Mouse (Mus musculus): ENCODE measurements around the gene Polr2g. TPM values are rescaled to one million over a fixed set of nuclear protein-coding genes. Genes with fewer than 3 reads are reported as not detected.
"Not testable (repeated sequence)": the region's sequence is repeated elsewhere in the genome, so short reads cannot be mapped to it uniquely, and the experiment has no call there.

Gene Polr2g
- 147 and 159 TPM in 2 replicates for polyA plus RNA-seq (2015; fragmentation: Nextera tagmentation; extraction: Ambion mirVana)

DNA sequence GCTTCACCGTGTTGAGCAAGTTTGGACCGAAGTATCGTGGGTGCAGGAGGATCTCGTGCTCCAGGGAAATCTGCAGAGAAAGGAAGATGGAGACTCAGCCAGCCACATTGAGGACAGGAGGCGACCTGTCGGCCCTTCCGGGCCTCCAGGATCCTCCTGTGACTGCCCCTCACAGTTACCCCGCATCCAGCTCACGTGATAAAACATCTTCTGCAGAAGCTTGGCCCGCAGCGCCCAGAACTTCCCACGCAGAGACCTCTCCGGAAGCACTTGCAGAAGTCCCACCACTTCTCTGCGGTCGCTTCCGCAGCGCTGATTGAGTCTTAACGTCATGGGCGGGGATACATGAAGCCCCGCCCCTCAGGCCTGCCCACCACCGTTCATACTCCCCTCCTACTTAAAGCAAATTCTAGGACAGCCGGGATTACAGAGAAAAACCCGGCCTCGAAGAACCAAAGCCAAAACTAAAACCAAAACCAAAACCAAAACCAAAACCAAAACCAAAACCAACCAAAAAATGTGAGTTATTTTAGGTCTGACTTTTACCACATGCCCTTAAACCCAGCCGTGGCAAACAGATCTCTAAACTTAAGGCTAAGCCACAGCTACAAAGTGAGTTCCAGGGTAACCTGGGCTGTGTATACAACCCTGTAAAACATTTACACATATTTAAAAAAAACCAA lies at the start of gene Polr2g:
TSS of gene Polr2g (minus strand) at position 314 of the 683 bp plus-strand sequence.
- Histone ChIP-seq H3K36me3 (peaks cover 22% of the 10 kb centered on the region), H3K4me3 (peak within 1 kb of the TSS; percentile 80), H3K27ac (peak within 1 kb of the TSS; percentile 69), H3K4me1 (peaks cover 25% of the 10 kb centered on the region), H3K4me2 (peak within 1 kb of the TSS; percentile 85), H3K9ac (peak within 1 kb of the TSS; percentile 83), H3K27me3 (no peaks in the 10 kb centered on the region), H3K9me3 (no peaks in the 10 kb centered on the region)
- 1% methylated on average over 25 of the region's 25 CpGs for WGBS
- peak; percentile 73 for ATAC-seq (ENCODE audit: borderline replicate concordance, extremely low read depth, low FRiP score, low TSS enrichment)

DNA sequence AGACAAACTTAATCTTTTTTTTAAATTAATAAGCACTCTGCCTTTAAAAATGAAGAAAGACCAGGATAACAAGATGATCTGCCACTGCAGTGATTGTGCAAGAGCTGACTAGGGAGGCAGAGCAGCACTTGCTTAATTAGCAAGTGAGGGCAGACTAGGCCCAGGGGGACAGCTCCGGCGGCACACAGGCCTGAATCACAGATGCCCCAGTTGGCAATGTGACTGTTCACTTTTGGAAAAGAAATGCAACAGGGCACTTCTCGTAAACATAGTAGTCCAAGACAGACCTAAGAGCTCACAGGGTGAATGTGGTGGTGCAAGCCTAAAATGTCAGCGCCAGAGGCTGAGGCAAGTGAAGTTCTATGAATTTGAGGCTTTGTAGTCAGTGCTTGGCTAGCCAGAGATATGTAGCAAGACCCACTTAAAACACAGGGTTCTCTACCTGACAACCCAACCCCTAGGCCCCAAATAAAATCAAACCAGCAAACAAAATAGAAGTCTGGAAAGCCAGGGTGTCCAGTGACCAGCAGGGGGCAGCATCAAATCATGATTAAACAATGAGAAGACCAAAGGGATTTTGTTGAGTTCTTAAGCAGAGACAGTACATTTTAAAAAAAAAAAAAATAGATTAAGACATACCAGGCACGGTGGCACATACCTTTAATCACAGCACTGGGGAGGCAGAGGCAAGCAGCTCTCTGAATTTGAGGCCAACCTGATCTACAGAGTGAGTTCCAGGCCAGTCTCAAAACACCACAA lies 46.2 kb upstream of the Polr2g start:
- H3K36me3 ChIP-seq: peaks cover 28% of the 10 kb centered on the region

DNA sequence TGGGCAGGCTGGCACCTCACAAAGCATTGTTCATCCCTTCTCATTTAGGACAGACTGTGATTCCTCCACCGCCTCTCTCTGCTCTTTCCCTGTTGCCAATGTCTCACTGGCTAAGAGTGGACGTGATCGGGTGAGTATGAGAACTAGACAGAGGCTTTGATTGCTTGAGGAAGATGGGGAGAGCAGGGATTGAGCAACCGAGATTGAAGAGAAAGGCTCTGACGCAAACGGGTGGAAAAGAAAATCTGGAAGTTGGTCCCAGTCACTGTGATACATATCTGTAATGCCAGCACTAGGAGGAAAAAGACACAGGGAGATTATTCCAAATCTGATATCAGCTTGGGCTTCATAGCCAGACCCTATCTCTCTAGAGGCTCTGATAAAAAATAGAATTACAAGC lies 44.6 kb upstream of the Polr2g start:
- Histone ChIP-seq H3K9ac (no peak overlapping the region), H3K9me3 (no peaks in the 10 kb centered on the region), H3K36me3 (peaks cover 24% of the 10 kb centered on the region), H3K27me3 (no peaks in the 10 kb centered on the region), H3K4me2 (no peak overlapping the region), H3K4me3 (no peak overlapping the region), H3K27ac (no peak overlapping the region), H3K4me1 (peaks cover 23% of the 10 kb centered on the region)
- no peak for ATAC-seq (ENCODE audit: borderline replicate concordance, extremely low read depth, low FRiP score, low TSS enrichment)
- 83% methylated on average over 6 of the region's 6 CpGs for WGBS

More for the DNA sequence above, 46.2 kb upstream of the Polr2g start:
- no peak overlapping the region for H3K4me3 ChIP-seq
- no peak overlapping the region for H3K9ac ChIP-seq
- H3K4me2 ChIP-seq: no peak overlapping the region
- no peaks in the 10 kb centered on the region for H3K27me3 ChIP-seq
- 60% methylated on average over 5 of the region's 5 CpGs for WGBS
- H3K9me3 ChIP-seq: no peaks in the 10 kb centered on the region
- peaks cover 10% of the 10 kb centered on the region for H3K4me1 ChIP-seq
- no peak for ATAC-seq (ENCODE audit: borderline replicate concordance, extremely low read depth, low FRiP score, low TSS enrichment)
- no peak overlapping the region for H3K27ac ChIP-seq

DNA sequence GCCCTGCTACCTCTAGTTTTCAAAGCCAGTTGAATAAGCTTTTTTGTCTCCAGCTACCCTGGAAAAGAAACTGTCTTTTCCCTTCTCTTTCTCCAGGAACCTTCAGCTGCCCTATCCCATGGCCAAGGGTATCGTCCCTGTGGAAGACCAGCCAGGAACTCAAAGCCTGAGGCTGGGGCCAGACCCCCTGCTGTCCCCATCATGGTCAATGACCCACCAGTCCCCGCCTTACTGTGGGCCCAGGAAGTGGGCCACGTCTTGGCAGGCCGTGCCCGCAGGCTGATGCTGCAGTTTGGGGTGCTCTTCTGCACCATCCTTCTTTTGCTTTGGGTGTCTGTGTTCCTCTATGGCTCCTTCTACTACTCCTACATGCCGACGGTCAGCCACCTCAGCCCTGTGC lies 42.6 kb upstream of the Polr2g start:
- no peak overlapping the region for H3K27ac ChIP-seq
- peaks cover 23% of the 10 kb centered on the region for H3K4me1 ChIP-seq
- H3K4me2 ChIP-seq: peak overlapping the region; percentile 81
- no peaks in the 10 kb centered on the region for H3K9me3 ChIP-seq
- no peak for ATAC-seq (ENCODE audit: borderline replicate concordance, extremely low read depth, low FRiP score, low TSS enrichment)
- peak overlapping the region; percentile 48 for H3K9ac ChIP-seq
- no peaks in the 10 kb centered on the region for H3K27me3 ChIP-seq
- WGBS: 89% methylated on average over 7 of the region's 7 CpGs
- H3K4me3 ChIP-seq: peak overlapping the region; percentile 53
- peaks cover 9% of the 10 kb centered on the region for H3K36me3 ChIP-seq

DNA sequence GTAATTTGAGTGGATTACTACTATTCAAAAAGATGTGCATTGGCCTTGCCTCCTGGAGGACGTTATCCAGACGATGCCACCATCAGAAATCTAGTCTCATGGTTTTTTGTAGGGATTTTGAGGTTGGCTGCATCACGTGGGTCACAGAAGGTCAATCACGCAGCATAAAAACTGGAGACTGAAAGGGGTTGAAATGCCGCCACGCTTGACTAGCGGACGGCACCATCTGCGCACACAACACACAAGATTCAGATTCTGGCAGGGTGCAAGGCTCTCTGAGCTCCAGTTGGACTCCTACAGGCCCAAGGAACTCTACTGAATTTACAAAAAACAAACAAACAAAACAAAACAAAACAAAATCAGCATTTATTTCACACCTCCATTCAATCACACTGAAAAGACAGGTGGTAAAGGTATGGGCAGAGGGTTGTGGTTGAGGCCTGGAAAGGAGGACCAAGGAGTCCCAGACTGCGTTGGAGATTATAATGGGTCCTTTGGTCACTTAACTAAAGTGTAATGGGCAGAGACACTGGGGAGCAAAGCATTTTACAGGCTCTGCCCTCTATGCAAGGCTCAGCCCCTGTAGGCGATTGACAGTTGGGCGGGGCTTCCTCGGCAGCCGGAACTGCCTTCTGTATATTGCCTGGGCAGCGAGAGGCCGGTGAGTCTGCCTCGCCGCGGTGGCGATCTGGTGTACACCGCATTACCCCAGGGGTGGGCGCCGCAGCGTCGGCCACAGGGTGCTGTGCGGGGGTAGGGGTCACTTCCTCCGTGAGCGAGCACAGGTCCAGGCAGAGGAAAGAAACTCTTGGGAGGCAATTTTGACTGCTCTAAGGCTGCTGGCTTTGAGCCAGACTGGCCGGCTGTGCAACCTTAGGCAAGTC lies 41.8 kb upstream of the Polr2g start:
- WGBS: 27% methylated on average over 29 of the region's 29 CpGs
- Histone ChIP-seq H3K4me2 (peak overlapping the region; percentile 81), H3K4me1 (peaks cover 23% of the 10 kb centered on the region), H3K27me3 (no peaks in the 10 kb centered on the region), H3K9ac (peak overlapping the region; percentile 48), H3K9me3 (no peaks in the 10 kb centered on the region), H3K4me3 (peak overlapping the region; percentile 53), H3K27ac (no peak overlapping the region), H3K36me3 (0 out of 2 replicates have a peak, but pooled peaks cover 5% of the 10 kb centered on the region)
- ATAC-seq (ENCODE audit: borderline replicate concordance, extremely low read depth, low FRiP score, low TSS enrichment): peak; percentile 66; the same call in 1 of the 2 replicates

DNA sequence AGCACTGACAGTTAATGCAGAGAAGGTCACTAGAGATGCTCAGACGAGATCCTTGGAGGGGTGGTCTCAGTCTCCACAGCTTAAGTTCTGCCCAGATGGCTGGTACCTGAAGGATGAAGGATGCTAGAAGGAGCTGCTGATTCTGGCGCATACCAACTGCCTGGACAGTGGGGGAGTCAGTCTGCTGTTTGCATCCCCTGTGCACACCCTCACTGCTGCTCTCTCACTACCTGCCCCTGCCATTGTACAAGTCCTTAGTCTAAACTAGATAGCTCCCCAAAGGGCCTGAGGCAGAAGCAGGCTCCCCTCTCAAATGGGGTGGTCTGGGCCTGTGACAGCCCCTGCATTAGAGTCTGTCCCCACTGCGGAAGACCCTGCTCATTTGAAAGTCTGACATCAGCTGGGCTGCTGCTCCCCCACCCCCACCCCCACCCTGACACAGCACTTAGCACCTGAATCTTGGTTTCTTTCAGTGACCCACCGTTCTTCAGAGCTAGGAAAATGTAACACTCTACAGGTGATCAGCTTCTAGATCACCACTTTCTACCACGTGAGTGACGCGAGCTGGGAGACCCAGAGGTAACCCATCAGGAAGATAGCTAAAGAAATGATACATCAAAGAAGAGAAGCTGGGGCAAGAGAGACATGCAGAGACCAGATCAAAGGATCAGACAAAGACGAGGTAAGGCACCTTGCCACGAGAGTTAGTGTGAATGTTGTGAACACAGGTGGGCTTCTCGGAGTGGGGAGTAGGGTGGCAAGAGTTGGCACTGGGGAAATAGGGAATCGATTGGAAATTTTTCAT lies 40.9 kb upstream of the Polr2g start, which contains the start of gene Gng3:
TSS of gene Gng3 (minus strand) at position 92 of the 805 bp plus-strand sequence.
- 62% methylated on average over 11 of the region's 11 CpGs for WGBS
- peak within 1 kb of the TSS; percentile 86 for H3K4me2 ChIP-seq

DNA sequence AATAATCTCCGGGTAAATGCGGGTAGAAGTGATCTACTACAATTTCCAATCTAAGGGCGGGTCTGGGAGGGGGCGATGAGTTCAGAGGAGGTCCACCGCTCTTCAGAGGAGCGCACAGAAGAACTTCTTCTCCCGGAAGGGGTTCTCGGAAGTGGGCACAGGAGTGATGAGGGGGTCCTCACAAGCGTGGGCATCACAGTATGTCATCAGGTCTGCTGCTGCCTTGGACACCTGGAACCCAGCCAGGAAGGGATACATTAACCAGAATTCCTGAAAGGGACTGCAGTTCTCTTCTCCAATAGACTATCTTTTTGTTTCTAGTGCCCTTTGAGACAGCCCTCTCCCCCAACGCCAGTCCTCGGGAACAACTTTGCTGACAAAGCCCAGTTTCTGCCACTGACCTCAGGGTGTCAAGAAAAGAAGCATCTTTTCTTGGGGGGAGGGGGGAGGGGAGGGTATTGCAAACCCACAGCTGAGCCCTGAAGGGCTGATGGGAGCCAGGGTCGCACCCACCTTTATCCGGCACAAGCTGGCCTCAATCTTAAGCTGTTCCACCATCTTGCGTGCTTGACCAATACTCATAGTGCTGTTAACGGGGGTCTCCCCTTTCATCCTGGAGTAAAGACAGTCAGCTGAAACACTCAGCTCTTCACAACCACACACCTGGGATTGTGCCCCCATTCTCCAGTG lies 39.8 kb upstream of the Polr2g start:
- H3K9ac ChIP-seq: peak overlapping the region; percentile 72
- peak overlapping the region; percentile 98 for H3K27ac ChIP-seq
- H3K4me2 ChIP-seq: peak overlapping the region; percentile 86
- H3K36me3 ChIP-seq: peaks cover 23% of the 10 kb centered on the region
- H3K27me3 ChIP-seq: no peaks in the 10 kb centered on the region
- 15% methylated on average over 15 of the region's 15 CpGs for WGBS
- peak; percentile 16; the same call in 1 of the 2 replicates for ATAC-seq (ENCODE audit: borderline replicate concordance, extremely low read depth, low FRiP score, low TSS enrichment)
- H3K4me3 ChIP-seq: peak overlapping the region; percentile 59
- no peaks in the 10 kb centered on the region for H3K9me3 ChIP-seq
- H3K4me1 ChIP-seq: peaks cover 23% of the 10 kb centered on the region

More for the DNA sequence above, 40.9 kb upstream of the Polr2g start, which contains the start of gene Gng3:
- no peak for ATAC-seq (ENCODE audit: borderline replicate concordance, extremely low read depth, low FRiP score, low TSS enrichment)
- Histone ChIP-seq H3K36me3 (peaks cover 11% of the 10 kb centered on the region), H3K27ac (peak within 1 kb of the TSS; percentile 98), H3K9me3 (no peaks in the 10 kb centered on the region), H3K4me3 (peak within 1 kb of the TSS; percentile 59), H3K27me3 (no peaks in the 10 kb centered on the region), H3K4me1 (peaks cover 23% of the 10 kb centered on the region), H3K9ac (peak within 1 kb of the TSS; percentile 72)

DNA sequence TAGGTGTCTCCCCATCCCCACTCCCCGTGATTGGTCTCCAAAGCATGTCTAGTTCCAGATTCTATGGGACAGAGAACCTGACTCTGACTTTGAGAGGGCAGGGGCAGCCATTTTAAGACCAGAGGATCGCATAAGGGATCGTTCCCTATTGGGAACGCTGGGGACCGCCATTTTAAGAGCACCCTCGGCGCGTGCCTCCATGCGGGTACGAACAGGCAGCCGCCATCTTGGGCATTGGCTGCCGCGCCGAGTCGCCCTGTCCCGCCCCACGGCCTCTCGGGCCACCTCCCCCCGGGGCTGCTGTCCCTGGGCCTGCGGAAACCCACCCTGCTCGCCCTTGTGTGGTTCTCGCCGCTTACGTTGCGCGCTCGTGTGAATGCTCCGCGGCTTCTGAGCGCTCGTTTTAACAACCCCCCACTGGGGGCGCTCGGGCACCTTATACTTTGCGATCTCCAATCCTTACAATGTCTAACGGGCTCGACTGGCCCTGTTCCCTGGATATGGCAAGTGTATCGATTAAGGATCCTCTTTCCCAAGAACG lies 38.9 kb upstream of the Polr2g start, which contains the start of gene Bscl2:
TSS of gene Bscl2 (plus strand) at position 217 of the 541 bp plus-strand sequence.
- under 1% methylated on average over 37 of the region's 38 CpGs for WGBS
- peak within 1 kb of the TSS; percentile 86 for H3K4me2 ChIP-seq

DNA sequence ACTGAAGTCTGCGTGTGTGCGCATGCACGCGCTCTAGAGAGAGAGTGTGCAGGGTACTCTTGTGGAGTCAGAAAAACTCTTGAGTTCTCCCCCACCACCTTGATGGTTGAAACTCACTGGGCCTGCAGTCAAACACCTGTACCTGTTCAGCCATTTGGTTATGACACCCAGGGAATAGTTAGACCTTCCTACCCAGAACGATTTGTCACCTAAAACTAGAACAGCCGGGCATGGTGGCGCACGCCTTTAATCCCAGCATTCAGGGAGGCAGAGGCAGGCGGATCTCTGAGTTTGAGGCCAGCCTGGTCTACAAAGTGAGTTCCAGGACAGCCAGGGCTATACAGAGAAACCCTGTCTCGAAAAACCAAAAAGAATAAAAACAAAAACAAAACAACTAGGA lies 38.0 kb upstream of the Polr2g start:
- H3K9ac ChIP-seq; H3K27me3 ChIP-seq; H3K27ac ChIP-seq; H3K9me3 ChIP-seq; H3K4me2 ChIP-seq; H3K4me3 ChIP-seq; ATAC-seq (ENCODE audit: borderline replicate concordance, extremely low read depth, low FRiP score, low TSS enrichment): not testable (repeated sequence)
- Histone ChIP-seq H3K36me3 (peaks cover 35% of the 10 kb centered on the region), H3K4me1 (peaks cover 23% of the 10 kb centered on the region)
- WGBS: 96% methylated on average over 10 of the region's 10 CpGs

More for the DNA sequence above, 38.9 kb upstream of the Polr2g start, which contains the start of gene Bscl2:
- Histone ChIP-seq H3K4me1 (peaks cover 23% of the 10 kb centered on the region), H3K4me3 (peak within 1 kb of the TSS; percentile 59), H3K27ac (peak within 1 kb of the TSS; percentile 98), H3K27me3 (no peaks in the 10 kb centered on the region), H3K36me3 (peaks cover 26% of the 10 kb centered on the region), H3K9ac (peak within 1 kb of the TSS; percentile 72), H3K9me3 (no peaks in the 10 kb centered on the region)
- ATAC-seq (ENCODE audit: borderline replicate concordance, extremely low read depth, low FRiP score, low TSS enrichment): peak; percentile 79

DNA sequence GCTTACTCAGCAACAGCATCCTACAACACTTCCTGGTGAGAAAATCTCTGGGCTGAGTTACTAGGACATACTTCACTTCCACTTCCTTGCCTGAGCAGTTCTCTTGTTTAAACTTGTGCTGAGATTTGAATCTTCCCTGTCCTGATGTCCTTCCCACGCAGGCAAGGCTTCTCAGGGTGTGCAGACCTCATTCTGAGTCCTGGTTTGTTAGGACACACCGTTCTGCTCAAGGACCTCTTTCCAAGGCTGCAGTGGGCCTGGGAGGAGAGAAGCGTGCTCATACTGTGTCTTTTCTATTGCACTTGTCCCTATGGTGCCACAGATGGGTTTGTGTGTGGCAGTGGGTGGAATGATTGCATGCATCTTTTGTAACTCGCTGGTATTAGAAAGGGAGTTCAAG lies 34.6 kb upstream of the Polr2g start:
- H3K36me3 ChIP-seq: peaks cover 69% of the 10 kb centered on the region

More for the DNA sequence above, 34.6 kb upstream of the Polr2g start:
- 88% methylated on average over 4 of the region's 4 CpGs for WGBS
- H3K9me3 ChIP-seq: no peaks in the 10 kb centered on the region
- H3K4me1 ChIP-seq: 0 out of 2 replicates have a peak, but pooled peaks cover under 1% of the 10 kb centered on the region
- no peak for ATAC-seq (ENCODE audit: borderline replicate concordance, extremely low read depth, low FRiP score, low TSS enrichment)
- H3K9ac ChIP-seq: no peak overlapping the region
- H3K4me2 ChIP-seq: no peak overlapping the region
- no peaks in the 10 kb centered on the region for H3K27me3 ChIP-seq
- H3K27ac ChIP-seq: no peak overlapping the region
- H3K4me3 ChIP-seq: no peak overlapping the region

Measured in lung, embryonic 15.5 days (tissue).